Mouse (Mus musculus): ENCODE measurements around the gene 1700042G07Rik. TPM values are rescaled to one million over a fixed set of nuclear protein-coding genes. Genes with fewer than 3 reads are reported as not detected.

Gene 1700042G07Rik
- not detected in 2 replicates for polyA plus RNA-seq (2015; fragmentation: Nextera tagmentation; extraction: Ambion mirVana)

GRCm38 (mm10) chr4:116173072-116173471 is at the start of gene 1700042G07Rik, which contains the start of gene Gm49337:
Gene 1700042G07Rik (plus strand): TSS chr4:116173372.
Gene Gm49337 (plus strand): TSS chr4:116173384.
- no peak within 1 kb of the TSS for H3K27ac ChIP-seq (replicated peaks)
- H3K4me1 ChIP-seq, result peaks cover 24% of the 10 kb centered on the region
- WGBS, result 84% methylated on average over 6 of the region's 6 CpGs
- no peaks in the 10 kb centered on the region for H3K36me3 ChIP-seq
- H3K27me3 ChIP-seq (replicated peaks), result no peaks in the 10 kb centered on the region
- no peak within 1 kb of the TSS for H3K4me3 ChIP-seq (replicated peaks)
- H3K9ac ChIP-seq (replicated peaks), result no peak within 1 kb of the TSS
- H3K4me2 ChIP-seq, result no peak within 1 kb of the TSS
- ATAC-seq (ENCODE audit: low FRiP score), result no peak
- H3K9me3 ChIP-seq (replicated peaks), result no peaks in the 10 kb centered on the region

GRCm38 (mm10) chr4:116123602-116124519 is 49.3 kb upstream of the 1700042G07Rik start, which contains the start of the genes Rad54l and Pomgnt1:
Gene Rad54l (minus strand): TSS chr4:116123690.
Gene Pomgnt1 (plus strand): TSS chr4:116123840.
- H3K27ac ChIP-seq (replicated peaks), result peak within 1 kb of the TSS; percentile 62
- peak; percentile 97 for ATAC-seq (ENCODE audit: low FRiP score)
- no peaks in the 10 kb centered on the region for H3K9me3 ChIP-seq (replicated peaks)
- 4% methylated on average over 24 of the region's 24 CpGs for WGBS
- peaks cover 19% of the 10 kb centered on the region for H3K4me1 ChIP-seq
- H3K27me3 ChIP-seq (replicated peaks), result no peaks in the 10 kb centered on the region
- H3K36me3 ChIP-seq, result no peaks in the 10 kb centered on the region
- peak within 1 kb of the TSS; percentile 66 for H3K4me2 ChIP-seq
- H3K9ac ChIP-seq (replicated peaks), result peak within 1 kb of the TSS; percentile 66
- peak within 1 kb of the TSS; percentile 63 for H3K4me3 ChIP-seq (replicated peaks)

GRCm38 (mm10) chr4:116125803-116126386 is 47.3 kb upstream of the 1700042G07Rik start:
- no peak overlapping the region for H3K4me2 ChIP-seq
- peaks cover 19% of the 10 kb centered on the region for H3K4me1 ChIP-seq
- no peak overlapping the region for H3K9ac ChIP-seq (replicated peaks)
- H3K27me3 ChIP-seq (replicated peaks), result no peaks in the 10 kb centered on the region
- WGBS, result 96% methylated on average over 4 of the region's 4 CpGs
- H3K4me3 ChIP-seq (replicated peaks), result no peak overlapping the region
- no peak overlapping the region for H3K27ac ChIP-seq (replicated peaks)
- H3K9me3 ChIP-seq (replicated peaks), result no peaks in the 10 kb centered on the region
- no peaks in the 10 kb centered on the region for H3K36me3 ChIP-seq
- ATAC-seq (ENCODE audit: low FRiP score), result no peak

- WGBS, result 52% methylated on average over 6 of the region's 6 CpGs
- H3K9ac ChIP-seq (replicated peaks), result no peak overlapping the region
- no peak overlapping the region for H3K27ac ChIP-seq (replicated peaks)
These were observed 45.2 kb upstream of the 1700042G07Rik start for GRCm38 (mm10) chr4:116127956-116128355.

GRCm38 (mm10) chr4:116133126-116133525 is 40.0 kb upstream of the 1700042G07Rik start:
- ATAC-seq (ENCODE audit: low FRiP score), result no peak
- H3K9ac ChIP-seq (replicated peaks), result no peak overlapping the region
- H3K4me1 ChIP-seq, result no peaks in the 10 kb centered on the region
- no peaks in the 10 kb centered on the region for H3K36me3 ChIP-seq
- no peak overlapping the region for H3K4me2 ChIP-seq
- no peaks in the 10 kb centered on the region for H3K27me3 ChIP-seq (replicated peaks)
- H3K4me3 ChIP-seq (replicated peaks), result no peak overlapping the region
- WGBS, result 85% methylated on average over 4 of the region's 4 CpGs
- H3K9me3 ChIP-seq (replicated peaks), result no peaks in the 10 kb centered on the region
- H3K27ac ChIP-seq (replicated peaks), result no peak overlapping the region

More at GRCm38 (mm10) chr4:116127956-116128355, 45.2 kb upstream of the 1700042G07Rik start:
- Histone ChIP-seq H3K36me3 (no peaks in the 10 kb centered on the region), H3K4me3 (replicated peaks) (no peak overlapping the region), H3K9me3 (replicated peaks) (no peaks in the 10 kb centered on the region), H3K4me1 (peaks cover 16% of the 10 kb centered on the region), H3K4me2 (no peak overlapping the region), H3K27me3 (replicated peaks) (no peaks in the 10 kb centered on the region)
- ATAC-seq (ENCODE audit: low FRiP score), result no peak

- H3K9ac ChIP-seq (replicated peaks), result no peak overlapping the region
- ATAC-seq (ENCODE audit: low FRiP score), result no peak
These were observed 38.2 kb upstream of the 1700042G07Rik start for GRCm38 (mm10) chr4:116134990-116135389.

GRCm38 (mm10) chr4:116137421-116137996 is 35.7 kb upstream of the 1700042G07Rik start:
- Histone ChIP-seq H3K4me1 (no peaks in the 10 kb centered on the region), H3K4me3 (replicated peaks) (no peak overlapping the region), H3K27me3 (replicated peaks) (no peaks in the 10 kb centered on the region), H3K36me3 (no peaks in the 10 kb centered on the region), H3K9ac (replicated peaks) (no peak overlapping the region), H3K4me2 (no peak overlapping the region), H3K27ac (replicated peaks) (no peak overlapping the region), H3K9me3 (replicated peaks) (no peaks in the 10 kb centered on the region)
- WGBS, result 57% methylated on average over 13 of the region's 13 CpGs
- ATAC-seq (ENCODE audit: low FRiP score), result no peak

More at GRCm38 (mm10) chr4:116134990-116135389, 38.2 kb upstream of the 1700042G07Rik start:
- no peaks in the 10 kb centered on the region for H3K36me3 ChIP-seq
- no peaks in the 10 kb centered on the region for H3K9me3 ChIP-seq (replicated peaks)
- H3K27me3 ChIP-seq (replicated peaks), result no peaks in the 10 kb centered on the region
- H3K4me1 ChIP-seq, result no peaks in the 10 kb centered on the region
- no peak overlapping the region for H3K4me3 ChIP-seq (replicated peaks)
- no peak overlapping the region for H3K27ac ChIP-seq (replicated peaks)
- WGBS, result 36% methylated on average over 2 of the region's 2 CpGs
- no peak overlapping the region for H3K4me2 ChIP-seq

GRCm38 (mm10) chr4:116140801-116141574 is 32.2 kb upstream of the 1700042G07Rik start:
- no peak overlapping the region for H3K9ac ChIP-seq (replicated peaks)
- WGBS, result 87% methylated on average over 7 of the region's 7 CpGs
- H3K9me3 ChIP-seq (replicated peaks), result no peaks in the 10 kb centered on the region
- H3K27me3 ChIP-seq (replicated peaks), result no peaks in the 10 kb centered on the region; the same call in 1 of the 2 replicates
- H3K36me3 ChIP-seq, result no peaks in the 10 kb centered on the region
- H3K4me2 ChIP-seq, result no peak overlapping the region
- H3K4me3 ChIP-seq (replicated peaks), result no peak overlapping the region
- peaks cover 21% of the 10 kb centered on the region for H3K4me1 ChIP-seq
- H3K27ac ChIP-seq (replicated peaks), result no peak overlapping the region
- ATAC-seq (ENCODE audit: low FRiP score), result no peak

- no peaks in the 10 kb centered on the region for H3K9me3 ChIP-seq (replicated peaks)
- no peak overlapping the region for H3K4me2 ChIP-seq
- WGBS, result 75% methylated on average over 1 of the region's 1 CpGs
- no peak overlapping the region for H3K27ac ChIP-seq (replicated peaks)
- peaks cover 21% of the 10 kb centered on the region for H3K4me1 ChIP-seq
- no peak overlapping the region for H3K4me3 ChIP-seq (replicated peaks)
- no peaks in the 10 kb centered on the region for H3K36me3 ChIP-seq
- no peak overlapping the region for H3K9ac ChIP-seq (replicated peaks)
- no peaks in the 10 kb centered on the region; the same call in 1 of the 2 replicates for H3K27me3 ChIP-seq (replicated peaks)
- ATAC-seq (ENCODE audit: low FRiP score), result no peak
These were observed 31.4 kb upstream of the 1700042G07Rik start for GRCm38 (mm10) chr4:116141736-116142135.

- Histone ChIP-seq H3K4me2 (no peak overlapping the region), H3K36me3 (no peaks in the 10 kb centered on the region), H3K27me3 (replicated peaks) (no peaks in the 10 kb centered on the region; the same call in 1 of the 2 replicates), H3K9me3 (replicated peaks) (no peaks in the 10 kb centered on the region), H3K9ac (replicated peaks) (no peak overlapping the region), H3K4me3 (replicated peaks) (no peak overlapping the region), H3K4me1 (peaks cover 21% of the 10 kb centered on the region), H3K27ac (replicated peaks) (no peak overlapping the region)
- ATAC-seq (ENCODE audit: low FRiP score), result no peak
- 74% methylated on average over 7 of the region's 7 CpGs for whole genome bisulfite sequencing
These were observed 30.9 kb upstream of the 1700042G07Rik start for GRCm38 (mm10) chr4:116142269-116142668.

- no peak overlapping the region for H3K9ac ChIP-seq (replicated peaks)
- no peak overlapping the region for H3K27ac ChIP-seq (replicated peaks)
- peaks cover 21% of the 10 kb centered on the region for H3K4me1 ChIP-seq
- 10% methylated on average over 7 of the region's 7 CpGs for WGBS
- peak overlapping the region; percentile 98 for H3K4me2 ChIP-seq
- H3K36me3 ChIP-seq, result no peaks in the 10 kb centered on the region
- H3K9me3 ChIP-seq (replicated peaks), result no peaks in the 10 kb centered on the region
- no peaks in the 10 kb centered on the region; the same call in 1 of the 2 replicates for H3K27me3 ChIP-seq (replicated peaks)
- no peak for ATAC-seq (ENCODE audit: low FRiP score)
- H3K4me3 ChIP-seq (replicated peaks), result peak overlapping the region; percentile 66
These were observed 29.8 kb upstream of the 1700042G07Rik start for GRCm38 (mm10) chr4:116143317-116143811.

Data from neural tube, embryonic 15.5 days (tissue).